Mouse (Mus musculus) stomach, postnatal 0 days (tissue): ENCODE data around the gene Btbd35f20. TPM values are rescaled to one million over a fixed set of nuclear protein-coding genes. Genes with fewer than 3 reads are reported as not detected.
"Not testable (repeated sequence)": the region's sequence is repeated elsewhere in the genome, so short reads cannot be mapped to it uniquely, and the experiment has no call there.

Source experiments
- ATAC-seq: fragments of 200-750 bp; cut with Nextera tagmentation; 2 replicates; pipeline ENCODE4 v1.8.0; 2017; ENCODE audit not compliant: low FRiP score, low TSS enrichment
- DNase-seq: peaks from one replicate; pipeline ENCODE4 v3.0.0-alpha.2; 2016; ENCODE audit warnings: low spot score
- H3K27ac ChIP-seq: fragments of 300-500 bp; sonication (generic); replicated peaks from 2 replicates; pipeline ENCODE4 v1.5.1; 2014; ENCODE audit warnings: mild to moderate bottlenecking, control low read depth
- H3K27me3 ChIP-seq: fragments of 300-500 bp; sonication (generic); 2 replicates; pipeline ENCODE4 v1.6.1; 2014; ENCODE audit warnings: low read length; ENCODE audit not compliant: control insufficient read depth, insufficient read depth
- H3K36me3 ChIP-seq: fragments of 300-500 bp; sonication (generic); 2 replicates; pipeline ENCODE4 v1.6.1; 2014; ENCODE audit warnings: low read length, mixed read lengths; ENCODE audit not compliant: control insufficient read depth, insufficient read depth
- H3K4me1 ChIP-seq: fragments of 300-500 bp; sonication (generic); replicated peaks from 2 replicates; pipeline ENCODE4 v1.6.1; 2014; ENCODE audit warnings: antibody characterized with exemption; ENCODE audit not compliant: control insufficient read depth, insufficient read depth
- H3K4me2 ChIP-seq: fragments of 300-500 bp; sonication (generic); replicated peaks from 2 replicates; pipeline ENCODE4 v1.6.1; 2014; ENCODE audit warnings: low read depth, mild to moderate bottlenecking, control low read depth, moderate library complexity
- H3K4me3 ChIP-seq: fragments of 300-500 bp; sonication (generic); 2 replicates; pipeline ENCODE4 v1.5.1; 2014; ENCODE audit warnings: low read depth, low read length, control low read depth
- H3K9ac ChIP-seq: fragments of 300-500 bp; sonication (generic); 2 replicates; pipeline ENCODE4 v1.6.1; 2014; ENCODE audit warnings: mild to moderate bottlenecking, low read length, control low read depth, mixed read lengths
- H3K9me3 ChIP-seq: fragments of 300-500 bp; sonication (generic); 2 replicates; pipeline ENCODE4 v1.6.1; 2016; ENCODE audit warnings: low read length; ENCODE audit not compliant: control insufficient read depth
- WGBS: fragments of 180-500 bp; shearing (Covaris S2); extraction: QIAGEN DNeasy Blood & Tissue Kit; methylation state at CpG from one replicate; pipeline ENCODE4 v1.1.7; 2014; 5-methylcytosine and 5-hydroxymethylcytosine counted together
- polyA plus RNA-seq: library from polyadenylated mRNA; unstranded; fragments of >200 nt; fragmentation: Nextera tagmentation; extraction: Ambion mirVana; gene quantifications from 2 replicates; pipeline ENCODE4 v1.2.1, GENCODE M21; 2015

The Btbd35f20 gene
- polyA plus RNA-seq = not detected in 2 replicates

DNA sequence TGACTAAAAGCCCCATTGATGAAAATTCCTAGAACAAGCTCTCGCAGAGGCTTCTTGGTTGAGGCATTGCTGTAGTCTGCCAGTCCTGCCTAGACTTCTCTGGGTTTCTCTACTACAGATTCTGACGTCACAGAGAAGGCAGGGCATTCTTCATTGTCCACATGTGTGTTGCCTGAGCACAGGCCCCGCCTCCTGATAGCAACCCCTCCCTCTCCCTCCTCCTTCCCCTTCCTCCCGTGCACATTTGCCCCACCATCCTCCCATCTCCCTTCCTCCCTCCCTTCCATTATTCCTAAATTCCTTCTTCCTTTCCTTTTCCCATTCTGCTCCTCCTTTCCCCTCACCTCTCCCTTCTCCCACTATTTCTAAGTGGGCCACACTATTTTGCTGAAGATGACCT is at the start of gene Btbd35f20:
TSS of gene Btbd35f20 (minus strand) at position 101 of the 400 bp plus-strand sequence.
- H3K9me3 ChIP-seq, H3K4me1 ChIP-seq, H3K27ac ChIP-seq, H3K36me3 ChIP-seq, H3K27me3 ChIP-seq, H3K9ac ChIP-seq, ATAC-seq, H3K4me2 ChIP-seq, DNase-seq, H3K4me3 ChIP-seq: not testable (repeated sequence)
- WGBS = no CpG with 5 or more reads among the region's 4 CpGs

Other genes with a start within 250 kb of the Btbd35f20 start
- gene Btbd35f28, start 94.7 kb downstream of the Btbd35f20 start, polyA plus RNA-seq = not detected in 2 replicates
- gene Btbd35f17, start 79.4 kb upstream of the Btbd35f20 start, polyA plus RNA-seq = not detected in 2 replicates